Mouse (Mus musculus) lung, postnatal 0 days (tissue): ENCODE measurements around the gene Dnajc4. TPM values are rescaled to one million over a fixed set of nuclear protein-coding genes. Genes with fewer than 3 reads are reported as not detected.

Experiments used
- ATAC-seq: fragments of 200-750 bp; cut with Nextera tagmentation; 2 replicates; pipeline ENCODE4 v1.8.0; 2017; ENCODE audit warnings: moderate library complexity
- DNase-seq: peaks from one replicate; pipeline ENCODE4 v3.0.0-alpha.2; 2016; ENCODE audit warnings: low spot score
- H3K27ac ChIP-seq: fragments of 300-500 bp; sonication (generic); 2 replicates; pipeline ENCODE4 v1.5.1; 2014; ENCODE audit warnings: antibody characterized with exemption, mild to moderate bottlenecking, low read length, mixed read lengths
- H3K27me3 ChIP-seq: fragments of 300-500 bp; sonication (generic); replicated peaks from 2 replicates; pipeline ENCODE4 v1.6.1; 2014; ENCODE audit warnings: low read length, mixed read lengths; ENCODE audit not compliant: insufficient read depth
- H3K36me3 ChIP-seq: fragments of 300-500 bp; sonication (generic); 2 replicates; pipeline ENCODE4 v1.6.1; 2014; ENCODE audit warnings: low read length, mixed read lengths; ENCODE audit not compliant: insufficient read depth
- H3K4me1 ChIP-seq: fragments of 300-500 bp; sonication (generic); 2 replicates; pipeline ENCODE4 v1.6.1; 2014; ENCODE audit warnings: antibody characterized with exemption, low read depth, low read length, mixed read lengths; ENCODE audit not compliant: insufficient read depth
- H3K4me2 ChIP-seq: fragments of 300-500 bp; sonication (generic); replicated peaks from 2 replicates; pipeline ENCODE4 v1.6.1; 2014; ENCODE audit warnings: low read depth, mild to moderate bottlenecking, low read length, moderate library complexity, mixed read lengths
- H3K4me3 ChIP-seq: fragments of 300-500 bp; sonication (generic); 2 replicates; pipeline ENCODE4 v1.5.1; 2014; ENCODE audit warnings: low read depth, low read length
- H3K9ac ChIP-seq: fragments of 300-500 bp; sonication (generic); replicated peaks from 2 replicates; pipeline ENCODE4 v1.6.1; 2014; ENCODE audit warnings: low read depth, mild to moderate bottlenecking
- H3K9me3 ChIP-seq: fragments of 300-500 bp; sonication (generic); 2 replicates; pipeline ENCODE4 v1.6.1; 2016; ENCODE audit warnings: low read length, mixed read lengths
- CTCF ChIP-seq: IDR thresholded peaks from 2 replicates; pipeline ENCODE4 v1.5.1; 2016; ENCODE audit warnings: antibody characterized with exemption, mild to moderate bottlenecking
- EP300 ChIP-seq: IDR thresholded peaks from 2 replicates; pipeline ENCODE4 v1.6.1; 2016; ENCODE audit warnings: antibody characterized with exemption, mild to moderate bottlenecking, control low read depth
- WGBS: fragments of 180-500 bp; shearing (Covaris S2); extraction: QIAGEN DNeasy Blood & Tissue Kit; methylation state at CpG from one replicate; pipeline ENCODE4 v1.1.7; 2014; 5-methylcytosine and 5-hydroxymethylcytosine counted together
- polyA plus RNA-seq: library from polyadenylated mRNA; unstranded; fragments of >200 nt; fragmentation: Nextera tagmentation; extraction: Ambion mirVana; gene quantifications from 2 replicates; pipeline ENCODE4 v1.2.1, GENCODE M21; 2015

Dnajc4 gene
- polyA plus RNA-seq, 1 experiment from 2014 or later = 32.7 TPM

GRCm38 (mm10) chr19:6972247-6972917 is 20.0 kb downstream of the Dnajc4 start:
- Histone ChIP-seq H3K27me3 (no peaks in the 10 kb centered on the region), H3K36me3 (no peaks in the 10 kb centered on the region), H3K27ac (no peak overlapping the region), H3K4me2 (no peak overlapping the region), H3K4me1 (peaks cover 32% of the 10 kb centered on the region), H3K4me3 (no peak overlapping the region), H3K9me3 (no peaks in the 10 kb centered on the region), H3K9ac (no peak overlapping the region)
- DNase-seq = no peak
- 75% methylated on average over 13 of the region's 13 CpGs for WGBS
- ATAC-seq = no peak
- TF ChIP-seq EP300 (no peak), CTCF (no peak)

- Histone ChIP-seq H3K9me3 (no peaks in the 10 kb centered on the region), H3K9ac (no peak overlapping the region), H3K27me3 (no peaks in the 10 kb centered on the region), H3K4me2 (no peak overlapping the region), H3K36me3 (no peaks in the 10 kb centered on the region), H3K27ac (no peak overlapping the region), H3K4me1 (peaks cover 30% of the 10 kb centered on the region), H3K4me3 (no peak overlapping the region)
- ATAC-seq = no peak
- DNase-seq = no peak
- 27% methylated on average over 6 of the region's 6 CpGs for WGBS
- TF ChIP-seq EP300 (no peak), CTCF (no peak)
Measured at GRCm38 (mm10) chr19:6971644-6972043, 20.7 kb downstream of the Dnajc4 start.

GRCm38 (mm10) chr19:6970460-6971085 is 21.8 kb downstream of the Dnajc4 start:
- no peak for DNase-seq
- H3K36me3 ChIP-seq = no peaks in the 10 kb centered on the region
- ATAC-seq = no peak
- H3K9ac ChIP-seq = no peak overlapping the region
- no peak overlapping the region for H3K4me3 ChIP-seq
- peaks cover 21% of the 10 kb centered on the region for H3K4me1 ChIP-seq
- no peaks in the 10 kb centered on the region for H3K27me3 ChIP-seq
- no peak overlapping the region for H3K27ac ChIP-seq
- no peak for TF ChIP-seq CTCF
- no peak for TF ChIP-seq EP300
- peak overlapping the region; percentile 80 for H3K4me2 ChIP-seq
- 26% methylated on average over 11 of the region's 11 CpGs for WGBS
- no peaks in the 10 kb centered on the region for H3K9me3 ChIP-seq

- peaks cover 21% of the 10 kb centered on the region for H3K4me1 ChIP-seq
Measured at GRCm38 (mm10) chr19:6969665-6970381, 22.5 kb downstream of the Dnajc4 start.

GRCm38 (mm10) chr19:6969291-6969664 is 23.1 kb downstream of the Dnajc4 start:
- WGBS = under 1% methylated on average over 19 of the region's 20 CpGs
- Histone ChIP-seq H3K27ac (peak overlapping the region; percentile 39), H3K36me3 (peaks cover 10% of the 10 kb centered on the region; the same call in 1 of the 2 replicates), H3K9me3 (no peaks in the 10 kb centered on the region), H3K9ac (peak overlapping the region; percentile 60), H3K4me1 (peaks cover 21% of the 10 kb centered on the region), H3K4me3 (peak overlapping the region; percentile 67), H3K27me3 (no peaks in the 10 kb centered on the region), H3K4me2 (peak overlapping the region; percentile 80)
- no peak for DNase-seq
- ATAC-seq = no peak
- no peak for TF ChIP-seq CTCF

More at GRCm38 (mm10) chr19:6969665-6970381, 22.5 kb downstream of the Dnajc4 start:
- 0 out of 2 replicates have a peak, but pooled peaks cover 5% of the 10 kb centered on the region for H3K36me3 ChIP-seq
- ATAC-seq (peak; percentile 86), DNase-seq (peak; percentile 78)
- peak overlapping the region; percentile 80 for H3K4me2 ChIP-seq
- peak overlapping the region; percentile 39 for H3K27ac ChIP-seq
- H3K4me3 ChIP-seq = peak overlapping the region; percentile 67
- TF ChIP-seq CTCF (peak; percentile 79), EP300 (no peak)
- no peaks in the 10 kb centered on the region for H3K27me3 ChIP-seq
- peak overlapping the region; percentile 60 for H3K9ac ChIP-seq
- WGBS = under 1% methylated on average over 41 of the region's 55 CpGs
- no peaks in the 10 kb centered on the region for H3K9me3 ChIP-seq
